Mouse (Mus musculus): Measurements from ENCODE around the gene Fjx1. TPM values are rescaled to one million over a fixed set of nuclear protein-coding genes. Genes with fewer than 3 reads are reported as not detected.

The Fjx1 gene
- polyA plus RNA-seq, 1 experiment from 2014 or later, result 36.7 TPM

DNA sequence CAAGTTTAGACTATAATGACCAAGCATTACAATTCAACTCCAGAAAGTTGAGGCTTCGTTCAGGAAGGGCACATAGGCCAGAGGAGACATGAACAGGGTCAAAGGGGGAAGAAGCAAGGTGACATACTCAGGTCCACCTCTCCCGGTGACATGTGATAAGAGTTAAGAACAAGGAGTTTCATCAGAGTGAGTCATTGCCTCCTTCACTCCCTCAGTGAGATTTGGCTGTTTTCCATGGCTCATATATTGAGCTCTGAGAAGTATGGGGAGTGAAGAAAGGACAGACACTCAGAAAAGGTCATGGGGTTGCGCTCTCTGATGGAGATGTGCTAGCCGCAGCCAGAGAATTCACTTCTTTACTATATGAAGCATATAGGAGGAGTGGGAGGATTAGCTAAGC, 41.7 kb downstream of the Fjx1 start:
- H3K9ac ChIP-seq (replicated peaks), result no peak overlapping the region
- peaks cover 15% of the 10 kb centered on the region for H3K4me1 ChIP-seq (replicated peaks)
- H3K27ac ChIP-seq, result no peak overlapping the region
- H3K4me2 ChIP-seq (replicated peaks), result no peak overlapping the region
- H3K36me3 ChIP-seq, result no peaks in the 10 kb centered on the region
- H3K27me3 ChIP-seq, result 0 out of 2 replicates have a peak, but pooled peaks cover 4% of the 10 kb centered on the region
- no peaks in the 10 kb centered on the region for H3K9me3 ChIP-seq
- H3K4me3 ChIP-seq (replicated peaks), result no peak overlapping the region
- WGBS, result 84% methylated on average over 4 of the region's 4 CpGs
- ATAC-seq, result no peak

GRCm38 (mm10) chr2:102409741-102410140, 42.6 kb downstream of the Fjx1 start:
- peaks cover 15% of the 10 kb centered on the region for H3K4me1 ChIP-seq (replicated peaks)
- no peak for ATAC-seq
- 89% methylated on average over 3 of the region's 3 CpGs for WGBS
- no peak overlapping the region for H3K4me2 ChIP-seq (replicated peaks)
- H3K9ac ChIP-seq (replicated peaks), result no peak overlapping the region
- 0 out of 2 replicates have a peak, but pooled peaks cover 4% of the 10 kb centered on the region for H3K27me3 ChIP-seq
- no peaks in the 10 kb centered on the region for H3K9me3 ChIP-seq
- no peak overlapping the region for H3K4me3 ChIP-seq (replicated peaks)
- no peaks in the 10 kb centered on the region for H3K36me3 ChIP-seq
- H3K27ac ChIP-seq, result no peak overlapping the region

DNA sequence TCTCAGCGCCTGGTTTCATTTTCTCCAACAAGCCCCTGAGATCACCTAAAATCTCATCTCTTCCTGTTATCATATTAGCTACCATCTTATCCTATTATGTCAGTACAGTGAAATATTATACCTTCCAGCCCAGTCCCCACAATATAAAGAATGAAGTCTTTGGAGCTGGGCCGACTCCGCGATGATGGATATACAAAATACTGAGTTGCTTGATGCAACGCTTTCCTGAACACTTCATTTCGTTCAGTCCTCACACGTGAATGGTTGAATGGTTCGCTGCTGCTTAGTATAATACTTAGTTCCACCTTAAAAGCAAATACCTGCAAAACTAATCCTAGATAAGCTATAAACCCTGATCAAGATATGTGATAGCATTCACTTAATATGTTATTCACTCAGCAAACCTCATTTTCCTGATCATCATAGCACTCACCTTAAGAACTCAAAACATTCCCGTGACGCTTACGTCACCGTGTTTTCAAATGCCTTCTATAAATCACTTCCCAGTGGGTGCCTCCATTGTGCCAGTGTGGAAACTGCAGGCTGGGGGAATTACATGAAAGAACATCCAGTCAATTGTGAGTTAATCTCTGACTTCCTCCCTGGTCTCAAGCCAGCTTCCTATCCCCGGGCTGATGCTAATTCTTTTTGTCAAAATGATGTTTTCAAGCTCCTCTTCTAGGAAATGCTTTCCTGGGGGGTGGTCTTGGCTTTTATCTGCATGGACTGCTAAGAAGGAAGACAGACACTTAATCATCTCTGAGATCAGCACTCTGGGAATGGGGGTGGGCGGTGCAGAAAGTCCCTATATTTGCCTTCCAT, 44.7 kb downstream of the Fjx1 start, which contains the start of gene Trim44:
Trim44 (minus strand) TSS at position 466 of the 822 bp plus-strand sequence.
- 29% methylated on average over 14 of the region's 14 CpGs for WGBS
- ATAC-seq, result peak; percentile 48; the same call in 1 of the 2 replicates
- H3K4me3 ChIP-seq (replicated peaks), result no peak within 1 kb of the TSS
- H3K4me1 ChIP-seq (replicated peaks), result peaks cover 15% of the 10 kb centered on the region
- H3K27ac ChIP-seq, result peak within 1 kb of the TSS; percentile 25; the same call in 1 of the 2 replicates
- no peak within 1 kb of the TSS for H3K9ac ChIP-seq (replicated peaks)
- H3K36me3 ChIP-seq, result no peaks in the 10 kb centered on the region
- no peaks in the 10 kb centered on the region for H3K9me3 ChIP-seq
- peaks cover 7% of the 10 kb centered on the region; the same call in 1 of the 2 replicates for H3K27me3 ChIP-seq
- H3K4me2 ChIP-seq (replicated peaks), result peak within 1 kb of the TSS; percentile 31

GRCm38 (mm10) chr2:102406324-102407304, 45.7 kb downstream of the Fjx1 start:
- H3K27ac ChIP-seq, result no peak overlapping the region
- peaks cover 7% of the 10 kb centered on the region; the same call in 1 of the 2 replicates for H3K27me3 ChIP-seq
- no peak overlapping the region for H3K4me3 ChIP-seq (replicated peaks)
- H3K4me2 ChIP-seq (replicated peaks), result peak overlapping the region; percentile 31; the same call in 1 of the 2 replicates
- H3K36me3 ChIP-seq, result no peaks in the 10 kb centered on the region
- H3K4me1 ChIP-seq (replicated peaks), result peaks cover 15% of the 10 kb centered on the region
- H3K9me3 ChIP-seq, result no peaks in the 10 kb centered on the region
- whole genome bisulfite sequencing, result 86% methylated on average over 4 of the region's 4 CpGs
- ATAC-seq, result peak; percentile 53
- H3K9ac ChIP-seq (replicated peaks), result no peak overlapping the region

DNA sequence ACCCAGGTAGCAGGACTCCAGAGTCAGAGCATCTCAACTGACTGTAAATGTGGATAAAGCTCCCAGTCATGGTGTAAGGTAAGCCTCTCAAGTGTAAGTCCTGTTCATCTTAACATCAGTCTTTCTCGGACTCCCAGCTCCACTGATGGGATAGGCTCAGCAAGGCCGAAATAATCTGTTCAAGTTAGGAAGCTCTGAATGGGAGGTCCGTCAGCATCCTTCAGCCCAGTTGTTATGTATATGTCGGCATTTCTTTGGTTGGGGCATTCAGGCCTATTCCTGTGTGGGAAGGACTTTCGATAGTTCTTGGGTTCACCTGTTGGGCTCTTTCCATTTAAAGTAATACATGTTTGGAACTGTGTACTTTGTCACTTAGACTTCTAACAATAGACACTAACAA, 48.3 kb downstream of the Fjx1 start:
- no peak for ATAC-seq
- Histone ChIP-seq H3K9ac (replicated peaks) (no peak overlapping the region), H3K9me3 (no peaks in the 10 kb centered on the region), H3K27ac (no peak overlapping the region), H3K4me1 (replicated peaks) (peaks cover 33% of the 10 kb centered on the region), H3K4me3 (replicated peaks) (no peak overlapping the region), H3K27me3 (peaks cover 3% of the 10 kb centered on the region; the same call in 1 of the 2 replicates), H3K4me2 (replicated peaks) (no peak overlapping the region), H3K36me3 (no peaks in the 10 kb centered on the region)
- 75% methylated on average over 5 of the region's 5 CpGs for WGBS

DNA sequence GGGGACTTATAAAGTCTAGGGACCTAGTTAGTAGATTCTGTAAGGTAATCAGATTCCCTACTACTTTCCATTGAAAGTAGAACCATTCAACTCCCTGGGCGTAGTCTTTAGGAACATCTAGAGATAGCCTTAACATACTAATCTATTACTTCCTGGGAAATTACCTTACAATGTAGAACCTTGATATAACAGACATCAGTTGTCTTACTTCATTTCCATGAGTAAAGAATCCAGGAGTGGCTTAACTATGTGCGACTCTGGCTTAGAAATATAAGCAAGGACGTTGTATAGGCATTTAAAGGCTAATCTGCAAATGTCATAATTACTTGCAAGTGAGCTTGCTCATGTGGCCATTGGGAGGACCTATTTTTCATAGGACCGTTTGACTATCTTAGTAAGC, 49.0 kb downstream of the Fjx1 start:
- H3K4me3 ChIP-seq (replicated peaks), result no peak overlapping the region
- H3K36me3 ChIP-seq, result no peaks in the 10 kb centered on the region
- no peak overlapping the region for H3K9ac ChIP-seq (replicated peaks)
- no peaks in the 10 kb centered on the region for H3K9me3 ChIP-seq
- ATAC-seq, result no peak
- H3K27me3 ChIP-seq, result peaks cover 3% of the 10 kb centered on the region; the same call in 1 of the 2 replicates
- H3K4me1 ChIP-seq (replicated peaks), result peaks cover 35% of the 10 kb centered on the region
- no peak overlapping the region for H3K4me2 ChIP-seq (replicated peaks)
- no peak overlapping the region for H3K27ac ChIP-seq
- WGBS, result 92% methylated on average over 4 of the region's 4 CpGs

DNA sequence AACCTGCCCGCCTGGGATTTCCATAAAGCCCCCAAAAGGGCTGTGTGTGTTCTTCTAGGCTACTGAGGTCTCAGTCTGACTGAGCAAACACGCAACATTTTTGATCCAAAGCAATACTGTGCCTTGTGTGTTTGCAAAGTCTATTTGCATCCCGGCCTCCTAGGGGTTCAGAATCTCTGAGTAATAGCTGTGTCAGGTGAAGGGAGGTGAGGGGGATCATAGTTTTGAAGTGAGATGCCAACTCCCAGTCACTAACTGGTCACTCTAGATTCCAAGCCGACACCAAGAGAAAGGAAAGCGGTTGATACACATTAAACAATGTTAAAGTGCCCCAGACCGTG, 51.0 kb downstream of the Fjx1 start:
- H3K27ac ChIP-seq, result peak overlapping the region; percentile 95
- no peak for ATAC-seq
- peaks cover 28% of the 10 kb centered on the region for H3K4me1 ChIP-seq (replicated peaks)
- H3K4me3 ChIP-seq (replicated peaks), result peak overlapping the region; percentile 73
- no peaks in the 10 kb centered on the region for H3K9me3 ChIP-seq
- H3K4me2 ChIP-seq (replicated peaks), result peak overlapping the region; percentile 77
- H3K9ac ChIP-seq (replicated peaks), result peak overlapping the region; percentile 86
- 20% methylated on average over 6 of the region's 6 CpGs for WGBS
- peaks cover 3% of the 10 kb centered on the region; the same call in 1 of the 2 replicates for H3K27me3 ChIP-seq
- no peaks in the 10 kb centered on the region for H3K36me3 ChIP-seq

DNA sequence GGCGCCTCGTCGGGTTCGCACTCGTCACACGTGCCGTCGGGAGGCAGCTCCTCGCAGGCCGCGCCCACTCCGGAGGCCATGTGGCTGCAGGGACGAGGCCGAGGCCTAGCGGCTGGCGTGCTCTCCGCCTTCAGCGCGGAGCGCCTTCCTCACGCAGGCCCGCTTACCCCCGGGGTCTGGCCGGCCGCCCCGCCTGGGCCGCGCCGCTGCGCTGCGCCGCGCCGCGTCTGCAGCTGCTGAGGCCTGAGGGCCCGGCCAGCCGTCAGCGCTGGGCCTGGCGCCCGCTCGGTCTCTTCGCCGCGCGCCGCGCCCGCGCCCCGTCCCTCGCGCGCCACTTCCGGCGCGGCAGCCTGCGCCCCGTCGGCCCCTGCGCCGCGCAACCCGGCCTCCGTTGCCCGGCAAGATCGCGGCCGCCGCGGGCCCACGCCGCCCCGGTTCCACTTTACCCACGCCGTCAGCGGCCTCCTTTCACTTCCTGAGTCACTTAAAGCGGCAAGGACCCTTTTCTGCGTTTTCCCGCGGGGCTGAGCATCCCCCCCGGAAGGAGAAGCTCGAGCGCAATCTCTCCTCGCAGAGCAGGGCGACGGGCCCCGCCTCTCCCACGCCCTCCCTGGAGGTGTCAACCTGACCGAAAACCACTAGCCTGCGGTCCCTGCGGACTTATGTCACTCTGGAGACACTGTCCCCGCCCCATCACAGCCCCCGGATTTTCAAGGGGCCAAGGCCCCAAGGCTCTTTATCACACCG, 51.5 kb downstream of the Fjx1 start:
- WGBS, result under 1% methylated on average over 61 of the region's 94 CpGs
- peak; percentile 95 for ATAC-seq
- H3K27me3 ChIP-seq, result peaks cover 3% of the 10 kb centered on the region; the same call in 1 of the 2 replicates
- H3K4me2 ChIP-seq (replicated peaks), result peak overlapping the region; percentile 77
- peaks cover 27% of the 10 kb centered on the region for H3K4me1 ChIP-seq (replicated peaks)
- H3K9ac ChIP-seq (replicated peaks), result peak overlapping the region; percentile 86
- H3K9me3 ChIP-seq, result no peaks in the 10 kb centered on the region
- H3K27ac ChIP-seq, result peak overlapping the region; percentile 95
- H3K36me3 ChIP-seq, result no peaks in the 10 kb centered on the region
- H3K4me3 ChIP-seq (replicated peaks), result peak overlapping the region; percentile 73

DNA sequence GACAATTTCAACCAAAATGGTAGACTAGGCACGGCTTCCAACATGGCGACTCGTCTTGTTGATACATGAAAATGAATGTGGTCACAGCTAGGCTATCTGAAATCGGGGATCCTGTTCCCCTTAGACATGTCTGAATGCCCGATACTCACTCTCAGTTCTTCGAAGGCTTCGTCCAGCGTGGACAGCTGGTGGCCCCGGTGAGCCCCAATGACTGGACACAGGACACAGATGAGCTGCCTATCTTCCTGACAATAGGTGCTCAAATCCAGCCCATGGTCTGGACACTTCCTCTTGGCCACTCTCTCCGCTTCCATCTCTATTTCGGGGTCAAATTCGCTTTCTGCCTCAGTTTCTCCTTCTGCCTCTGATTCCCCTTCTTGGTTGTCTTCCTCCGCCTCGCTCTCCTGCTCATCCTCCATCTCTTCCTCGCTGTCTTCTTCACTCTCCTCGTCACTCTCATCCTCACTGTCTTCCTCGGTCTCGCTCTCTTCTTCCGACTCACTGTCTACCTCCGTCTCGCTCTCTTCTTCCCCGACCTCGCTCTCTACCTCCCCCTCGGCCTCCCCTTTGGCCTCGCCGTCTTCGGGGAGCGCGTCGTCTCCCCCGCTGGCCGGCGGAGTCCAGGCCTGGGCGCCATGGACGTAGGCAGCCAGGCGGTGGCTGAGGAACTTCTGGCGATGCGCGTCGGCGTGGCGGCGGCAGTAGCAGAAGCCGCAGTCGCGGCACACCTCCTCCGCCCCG, 52.3 kb downstream of the Fjx1 start:
- Histone ChIP-seq H3K9ac (replicated peaks) (peak overlapping the region; percentile 86), H3K9me3 (no peaks in the 10 kb centered on the region), H3K27ac (peak overlapping the region; percentile 95), H3K4me3 (replicated peaks) (peak overlapping the region; percentile 73), H3K4me2 (replicated peaks) (peak overlapping the region; percentile 77), H3K36me3 (no peaks in the 10 kb centered on the region), H3K4me1 (replicated peaks) (peaks cover 27% of the 10 kb centered on the region), H3K27me3 (peaks cover 3% of the 10 kb centered on the region; the same call in 1 of the 2 replicates)
- ATAC-seq, result no peak
- WGBS, result 39% methylated on average over 48 of the region's 48 CpGs
